Mouse (Mus musculus): ENCODE results near the gene Rad50. TPM values are rescaled to one million over a fixed set of nuclear protein-coding genes. Genes with fewer than 3 reads are reported as not detected.

Gene Rad50
- polyA plus RNA-seq, 1 experiment = 20.4 TPM

DNA sequence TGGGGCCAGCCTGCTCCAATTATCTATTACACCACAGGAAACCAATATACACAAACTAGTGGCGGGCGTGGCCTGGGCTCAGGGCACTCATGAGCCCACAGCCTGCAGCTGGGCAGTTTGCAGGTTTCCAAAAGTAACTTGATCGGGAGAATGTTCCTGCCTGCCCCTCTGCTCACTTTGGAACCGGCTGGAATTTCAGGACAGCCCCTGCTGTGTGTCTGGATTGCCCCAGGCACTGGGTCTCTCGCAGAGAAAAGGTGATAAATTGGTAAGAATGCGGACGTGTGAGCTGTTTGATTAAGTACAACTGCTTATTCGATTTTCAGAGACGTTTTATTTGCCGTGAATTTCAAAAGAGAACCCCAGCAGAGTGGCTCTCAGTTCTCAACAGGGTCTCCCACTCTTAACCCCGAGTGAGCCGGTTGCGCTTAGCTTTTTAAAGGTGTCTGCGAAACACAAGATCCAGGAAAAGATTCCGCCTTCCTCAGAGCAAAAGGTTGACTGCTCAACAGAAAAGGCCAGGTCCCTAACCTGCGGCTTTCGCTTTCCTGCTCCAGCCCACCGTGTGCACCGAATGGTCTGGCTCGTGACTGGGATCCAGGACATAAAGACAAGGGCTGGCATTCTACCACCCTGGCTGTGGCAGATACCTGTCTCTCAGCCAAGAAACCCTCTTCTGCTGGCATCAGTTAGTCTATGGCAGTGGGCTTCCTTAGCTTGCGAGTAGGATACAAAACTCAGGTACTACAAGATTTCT lies 69.9 kb downstream of the Rad50 start:
- no peak overlapping the region for H3K27ac ChIP-seq (ENCODE audit: insufficient read depth, low read depth, low read length)

DNA sequence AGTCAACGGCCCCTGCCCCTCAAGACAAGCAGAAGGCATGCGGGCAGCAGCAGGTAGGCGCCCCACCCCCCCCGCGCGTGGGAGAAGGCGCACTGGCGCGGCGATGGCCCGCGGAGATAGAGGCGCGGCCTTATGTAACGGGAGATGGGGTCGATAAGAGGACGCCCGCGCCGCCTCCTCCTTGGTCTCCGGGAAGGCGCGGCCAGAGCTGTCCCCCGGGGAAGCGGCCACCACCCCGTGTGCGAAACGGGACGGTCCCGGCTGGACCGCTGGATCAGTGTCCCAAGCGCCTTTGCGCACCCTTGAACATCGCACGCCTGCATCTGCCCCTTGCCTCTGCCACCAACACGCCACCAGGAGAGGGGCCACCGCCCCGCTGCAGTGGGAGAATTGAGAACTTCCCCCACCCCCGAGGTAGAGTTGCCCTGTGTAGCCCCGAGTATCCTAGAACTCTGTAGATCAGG lies 70.9 kb downstream of the Rad50 start:
- no peak for TF ChIP-seq CTCF (IDR thresholded peaks at IDR 0.05; ENCODE audit: low read depth, low read length)
- TF ChIP-seq POLR2A (IDR thresholded peaks at IDR 0.05; ENCODE audit: borderline replicate concordance, low read depth, low read length) = no peak
- Histone ChIP-seq H3K4me1 (ENCODE audit: control insufficient read depth, insufficient read depth, low read length) (no peaks in the 10 kb centered on the region), H3K27ac (ENCODE audit: insufficient read depth, low read depth, low read length) (no peak overlapping the region), H3K4me3 (ENCODE audit: insufficient read depth, low read length) (no peak overlapping the region; the same call in 1 of the 2 replicates)

More for the DNA sequence above, 69.9 kb downstream of the Rad50 start:
- Histone ChIP-seq H3K4me3 (ENCODE audit: insufficient read depth, low read length) (no peak overlapping the region), H3K4me1 (ENCODE audit: control insufficient read depth, insufficient read depth, low read length) (no peaks in the 10 kb centered on the region)
- no peak for TF ChIP-seq CTCF (IDR thresholded peaks at IDR 0.05; ENCODE audit: low read depth, low read length)
- TF ChIP-seq POLR2A (IDR thresholded peaks at IDR 0.05; ENCODE audit: borderline replicate concordance, low read depth, low read length) = no peak

DNA sequence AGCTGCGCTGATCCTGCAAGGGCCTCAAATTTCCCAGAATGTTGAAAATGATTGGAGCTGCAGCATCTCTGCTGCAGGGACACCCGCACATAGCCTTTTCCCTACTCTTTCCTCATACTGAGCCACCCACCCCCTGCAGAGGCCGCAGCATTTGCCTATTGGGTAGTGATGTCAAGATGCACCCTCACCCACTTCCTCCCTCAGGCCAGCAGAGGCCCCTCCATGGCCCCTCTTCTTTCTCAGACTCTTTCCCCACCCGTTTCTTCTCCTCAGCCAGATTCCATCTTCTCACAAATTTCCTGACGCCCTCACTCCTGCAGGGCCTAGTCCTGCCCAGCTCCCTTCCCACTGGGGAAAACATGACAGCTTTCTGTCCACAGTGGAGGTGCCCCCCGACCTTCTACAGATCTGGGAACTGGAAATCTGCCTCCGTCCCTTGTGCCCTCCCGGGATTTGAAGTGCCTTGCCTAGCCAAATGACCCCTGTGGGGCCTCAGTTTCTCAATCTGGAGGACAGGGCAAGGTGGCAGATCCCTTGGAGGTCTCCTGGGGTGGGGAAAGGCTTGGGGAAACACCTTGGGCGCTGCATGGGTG lies 71.4 kb downstream of the Rad50 start:
- H3K4me1 ChIP-seq (ENCODE audit: control insufficient read depth, insufficient read depth, low read length) = no peaks in the 10 kb centered on the region
- no peak overlapping the region for H3K27ac ChIP-seq (ENCODE audit: insufficient read depth, low read depth, low read length)
- no peak overlapping the region for H3K4me3 ChIP-seq (ENCODE audit: insufficient read depth, low read length)
- no peak for TF ChIP-seq POLR2A (IDR thresholded peaks at IDR 0.05; ENCODE audit: borderline replicate concordance, low read depth, low read length)
- no peak for TF ChIP-seq CTCF (IDR thresholded peaks at IDR 0.05; ENCODE audit: low read depth, low read length)

DNA sequence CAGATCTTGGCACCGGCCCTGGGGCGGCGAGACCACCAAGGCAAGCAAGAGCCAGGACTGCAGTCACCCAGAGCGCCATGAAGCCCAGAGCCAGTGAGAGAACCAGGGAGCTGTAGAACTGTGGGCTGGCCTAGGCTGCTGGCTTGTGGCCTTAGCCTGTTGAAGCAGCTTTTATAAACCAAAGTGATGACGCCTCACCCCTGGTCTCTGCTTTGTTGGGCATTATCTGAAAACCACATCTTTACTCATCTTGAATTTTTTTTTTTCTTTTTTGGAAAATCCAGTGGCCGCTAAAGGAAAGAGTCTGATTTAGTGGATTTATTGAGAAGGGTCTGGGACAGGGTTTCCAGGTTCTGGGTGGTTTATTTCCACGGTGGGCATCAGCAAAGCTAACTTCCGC lies 72.6 kb downstream of the Rad50 start, which contains the start of gene Il13:
TSS of gene Il13 (minus strand) at position 147 of the 400 bp plus-strand sequence.
- TF ChIP-seq CTCF (IDR thresholded peaks at IDR 0.05; ENCODE audit: low read depth, low read length) (no peak), POLR2A (IDR thresholded peaks at IDR 0.05; ENCODE audit: borderline replicate concordance, low read depth, low read length) (no peak)
- no peak within 1 kb of the TSS for H3K4me3 ChIP-seq (ENCODE audit: insufficient read depth, low read length)
- H3K27ac ChIP-seq (ENCODE audit: insufficient read depth, low read depth, low read length) = no peak within 1 kb of the TSS
- H3K4me1 ChIP-seq (ENCODE audit: control insufficient read depth, insufficient read depth, low read length) = no peaks in the 10 kb centered on the region

DNA sequence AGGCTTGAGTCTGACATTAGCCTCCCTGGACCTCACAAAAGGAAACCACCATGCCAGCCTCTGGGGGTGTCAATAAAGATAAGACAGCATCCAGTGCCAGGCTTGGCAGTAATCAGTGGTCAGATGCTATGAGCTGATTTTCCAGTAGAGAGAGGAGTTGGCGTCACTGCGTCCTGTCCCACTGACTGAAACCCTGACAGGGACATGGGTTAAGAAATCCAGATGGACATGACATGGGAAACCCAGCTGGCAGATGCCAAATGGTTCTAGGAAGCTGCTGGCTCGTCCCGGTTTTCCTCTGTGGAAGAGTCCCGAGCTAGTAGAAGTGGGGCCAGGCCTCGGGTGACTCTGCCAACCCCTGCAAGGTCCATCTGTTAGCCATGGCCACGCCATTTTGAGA lies 73.5 kb downstream of the Rad50 start:
- Histone ChIP-seq H3K4me3 (ENCODE audit: insufficient read depth, low read length) (no peak overlapping the region), H3K27ac (ENCODE audit: insufficient read depth, low read depth, low read length) (no peak overlapping the region), H3K4me1 (ENCODE audit: control insufficient read depth, insufficient read depth, low read length) (no peaks in the 10 kb centered on the region)
- TF ChIP-seq CTCF (IDR thresholded peaks at IDR 0.05; ENCODE audit: low read depth, low read length) = no peak
- no peak for TF ChIP-seq POLR2A (IDR thresholded peaks at IDR 0.05; ENCODE audit: borderline replicate concordance, low read depth, low read length)

DNA sequence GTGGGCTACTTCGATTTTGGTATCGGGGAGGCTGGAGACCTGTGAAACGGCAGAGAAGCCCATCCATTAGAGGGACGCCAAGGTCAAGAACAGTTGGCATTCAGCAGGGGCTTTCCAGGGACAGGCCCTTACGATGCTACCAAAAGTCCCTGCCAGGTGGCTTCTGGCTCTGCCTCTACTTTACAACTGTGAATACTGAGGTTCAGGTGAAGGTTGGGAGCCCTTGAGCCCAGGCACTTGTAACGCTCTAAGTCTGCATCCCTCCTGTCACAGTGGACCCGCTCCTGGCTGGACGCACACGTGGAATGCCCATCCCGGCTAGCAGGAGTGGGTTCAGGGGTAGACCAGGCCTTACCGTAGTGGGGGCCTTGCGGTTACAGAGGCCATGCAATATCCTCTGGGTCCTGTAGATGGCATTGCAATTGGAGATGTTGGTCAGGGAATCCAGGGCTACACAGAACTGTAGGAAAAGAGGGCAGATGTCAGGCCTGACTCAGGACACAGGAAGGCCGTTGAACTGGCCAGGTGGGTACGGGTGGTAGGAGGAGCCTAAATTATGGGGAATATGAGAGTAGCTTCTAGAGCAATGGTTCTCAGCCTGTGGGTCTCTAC lies 74.9 kb downstream of the Rad50 start:
- TF ChIP-seq POLR2A (IDR thresholded peaks at IDR 0.05; ENCODE audit: borderline replicate concordance, low read depth, low read length) (no peak), CTCF (IDR thresholded peaks at IDR 0.05; ENCODE audit: low read depth, low read length) (no peak)
- H3K4me1 ChIP-seq (ENCODE audit: control insufficient read depth, insufficient read depth, low read length) = no peaks in the 10 kb centered on the region
- no peak overlapping the region for H3K27ac ChIP-seq (ENCODE audit: insufficient read depth, low read depth, low read length)
- H3K4me3 ChIP-seq (ENCODE audit: insufficient read depth, low read length) = no peak overlapping the region

DNA sequence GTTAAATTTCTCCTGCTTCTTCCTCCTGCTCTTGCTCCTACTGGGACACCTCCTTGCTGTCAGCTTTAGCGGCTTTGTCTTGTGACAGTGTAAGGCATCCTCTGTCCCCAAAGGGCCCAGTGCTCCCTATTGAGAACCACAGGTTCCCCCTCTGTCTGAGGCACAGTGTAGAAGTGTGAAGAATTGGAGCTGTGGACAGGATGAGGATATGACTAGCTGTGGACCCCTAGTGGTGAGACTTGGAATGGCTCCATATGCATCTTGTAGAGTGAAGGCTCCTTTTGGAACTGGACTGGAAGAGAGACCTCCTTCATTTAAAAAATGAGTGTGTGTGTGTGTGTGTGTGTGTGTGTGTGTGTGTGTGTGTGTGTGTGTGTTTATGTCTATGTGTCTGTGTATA lies 79.3 kb downstream of the Rad50 start:
- Histone ChIP-seq H3K27ac (ENCODE audit: insufficient read depth, low read depth, low read length) (no peak overlapping the region), H3K4me3 (ENCODE audit: insufficient read depth, low read length) (no peak overlapping the region), H3K4me1 (ENCODE audit: control insufficient read depth, insufficient read depth, low read length) (no peaks in the 10 kb centered on the region)
- no peak for TF ChIP-seq POLR2A (IDR thresholded peaks at IDR 0.05; ENCODE audit: borderline replicate concordance, low read depth, low read length)
- TF ChIP-seq CTCF (IDR thresholded peaks at IDR 0.05; ENCODE audit: low read depth, low read length) = peak; percentile 69

DNA sequence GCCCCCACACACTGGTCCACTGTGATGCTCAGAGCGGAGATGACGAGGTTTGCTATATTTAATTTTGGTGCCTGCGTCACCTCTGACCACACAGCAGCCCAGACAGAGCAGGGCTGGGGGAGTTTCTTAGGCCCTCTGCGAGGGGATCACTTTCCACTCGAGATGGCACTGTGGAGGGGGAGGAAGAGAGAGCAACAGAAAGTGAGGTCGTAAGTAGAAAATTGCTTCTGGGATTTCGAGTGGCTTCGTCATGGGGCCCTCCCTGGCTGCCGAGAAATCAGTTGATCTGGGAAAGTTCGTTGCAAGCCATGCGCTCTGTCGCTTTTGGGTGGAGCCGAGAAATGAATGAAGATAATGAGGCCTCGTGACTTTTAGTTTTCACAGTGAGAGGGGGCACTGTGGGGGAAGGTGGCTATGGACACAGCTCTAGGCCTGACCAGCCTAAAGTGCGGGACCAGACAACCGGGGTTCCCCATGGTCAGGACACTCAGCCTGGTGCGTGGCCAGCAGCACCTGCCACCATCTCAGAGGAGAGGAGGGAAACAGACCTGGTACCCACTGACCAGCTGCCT lies 80.2 kb downstream of the Rad50 start:
- H3K27ac ChIP-seq (ENCODE audit: insufficient read depth, low read depth, low read length) = no peak overlapping the region
- peaks cover 8% of the 10 kb centered on the region for H3K4me1 ChIP-seq (ENCODE audit: control insufficient read depth, insufficient read depth, low read length)
- no peak overlapping the region for H3K4me3 ChIP-seq (ENCODE audit: insufficient read depth, low read length)
- TF ChIP-seq POLR2A (IDR thresholded peaks at IDR 0.05; ENCODE audit: borderline replicate concordance, low read depth, low read length) = no peak
- no peak for TF ChIP-seq CTCF (IDR thresholded peaks at IDR 0.05; ENCODE audit: low read depth, low read length)

DNA sequence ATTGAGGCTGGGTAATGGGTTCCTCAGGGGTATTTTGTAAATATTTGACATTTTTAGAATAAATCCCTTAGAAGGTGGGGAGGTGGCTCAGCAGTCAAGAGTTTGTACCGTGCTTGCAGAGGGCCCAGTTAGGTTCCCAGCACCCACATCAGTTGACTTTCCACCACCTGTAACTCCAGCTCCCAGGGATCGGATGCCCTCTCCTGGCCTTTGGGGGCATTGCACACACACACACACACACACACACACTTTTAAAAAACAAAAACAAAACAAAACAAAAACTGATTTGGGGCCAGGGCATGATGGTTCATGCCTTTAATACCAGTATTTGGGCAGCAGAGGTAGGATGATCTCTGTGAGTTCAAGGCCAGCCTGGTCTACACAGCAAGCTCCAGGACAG lies 83.0 kb downstream of the Rad50 start:
- TF ChIP-seq CTCF (IDR thresholded peaks at IDR 0.05; ENCODE audit: low read depth, low read length) = no peak
- no peak for TF ChIP-seq POLR2A (IDR thresholded peaks at IDR 0.05; ENCODE audit: borderline replicate concordance, low read depth, low read length)
- Histone ChIP-seq H3K4me3 (ENCODE audit: insufficient read depth, low read length) (no peak overlapping the region), H3K4me1 (ENCODE audit: control insufficient read depth, insufficient read depth, low read length) (peaks cover 14% of the 10 kb centered on the region), H3K27ac (ENCODE audit: insufficient read depth, low read depth, low read length) (no peak overlapping the region)

Measured in bone marrow macrophage, adult 2 months (primary cell).